Comparison of ENCODE assay signal across 8 mouse cellular contexts in the genomic region with DNA sequence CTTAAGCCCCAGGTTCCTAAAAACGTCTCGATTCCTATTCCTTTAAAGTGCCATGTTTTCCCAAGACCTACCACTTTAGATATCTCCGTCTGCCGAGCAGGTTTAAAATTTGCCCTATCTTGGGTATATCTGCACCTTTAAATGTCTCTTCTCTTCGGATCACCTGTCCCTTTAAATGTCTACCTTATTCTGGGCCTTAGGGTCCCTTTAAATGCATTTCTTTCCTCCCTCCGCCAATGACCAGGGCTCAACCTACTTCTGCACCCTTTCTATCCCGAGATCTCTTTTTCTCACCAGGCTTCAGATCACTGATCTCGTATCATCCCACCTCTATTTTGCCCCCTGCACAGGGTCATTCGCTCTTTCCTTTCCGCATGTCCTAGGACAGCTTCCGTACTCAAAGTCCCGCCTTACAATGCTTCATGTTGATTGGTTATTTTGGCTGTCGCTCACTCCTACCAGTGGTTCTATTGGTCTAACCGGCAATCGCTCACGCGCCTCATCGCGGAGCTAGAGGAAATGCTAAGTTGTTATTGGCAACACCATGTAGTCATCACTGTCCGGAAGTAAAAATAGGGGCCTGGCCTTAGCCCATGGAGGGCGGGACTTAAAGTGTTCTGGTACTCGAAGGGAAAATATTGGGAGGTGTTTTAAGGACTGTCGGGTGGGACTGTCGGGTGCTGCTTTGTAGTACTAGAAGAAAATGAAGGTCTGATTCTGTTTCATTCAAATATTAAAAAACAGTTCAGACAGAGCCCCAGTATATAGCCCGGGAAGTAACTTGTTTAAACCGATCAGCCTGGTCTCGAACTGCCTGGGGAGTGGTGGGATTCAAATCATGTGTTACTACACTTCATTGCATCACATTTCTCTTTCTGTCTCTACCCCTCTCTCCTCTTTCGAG. TPM values are rescaled to one million over a fixed set of nuclear protein-coding genes. Genes with fewer than 3 reads are reported as not detected.
DNase-seq lines count a peak whose midpoint lies in the region; ATAC-seq lines count a peak whose summit lies in the region.

A gene (minus strand): TSS at position 381 of the 904 bp plus-strand sequence.

- intact Hi-C loops in gastrocnemius, postnatal 14 days (cut with DNase I; ENCODE audit: low total_unique reads) = no loop called here
- intact Hi-C loops in left cerebral cortex, postnatal 10 days (cut with DNase I) = no loop called here

- peak; percentile 100 for ATAC-seq in inflammation-experienced regulatory T-cells, adult 6 months
- ATAC-seq in megakaryocyte-erythroid progenitor cell, adult 5-6 weeks (replicated peaks; ENCODE audit: low FRiP score, low TSS enrichment, poor library complexity, severe bottlenecking) = peak; percentile 99

- peak; percentile 98 to 100 for DNase-seq in adrenal gland, adult (ENCODE audit: inconsistent age in 2 of 2, low spot score in 1 of 2)
- DNase-seq in embryo, embryonic 10.5 days (ENCODE audit: low spot score) = peak; percentile 100
- peak; percentile 92 for DNase-seq in gastrocnemius, postnatal 14 days
- DNase-seq in left cerebral cortex, postnatal 10 days (ENCODE audit: extremely low spot score in 1 of 2, low spot score in 2 of 2) = peak; percentile 96 to 100
- DNase-seq in right cerebral cortex, postnatal 25 days = peak; percentile 99
- DNase-seq in urinary bladder, postnatal 4 days (ENCODE audit: low spot score in 2 of 2) = peak; percentile 96 to 97

RNA-seq across cellular contexts. Expression of the gene that starts here (rescaled TPM):
- total RNA-seq in gastrocnemius, postnatal 14 days (2021) = 10 to 100 TPM; 30.9 to 33.4 TPM
- 10 to 100 TPM; 43.1 to 63.7 (median 57.5) TPM for polyA plus RNA-seq in inflammation-experienced regulatory T-cells, adult 6 months (2017; shearing (Covaris generic))
- total RNA-seq in left cerebral cortex, postnatal 10 days (2021) = 10 to 100 TPM; 31.9 to 32.7 TPM
- 24.8 and 27.7 TPM in 2 replicates for total RNA-seq in megakaryocyte-erythroid progenitor cell, adult 5-6 weeks (2014; fragmentation: Nextera tagmentation)
- 10.7 and 12.6 TPM in 2 replicates for total RNA-seq in megakaryocyte-erythroid progenitor cell, adult 5-6 weeks (2017)

Comparison
In these comparisons a context has a peak if more than half of its experiments do, and no peak if none do; other contexts are left out.
1. Peak in every context shown above with its lines: DNase-seq and ATAC-seq.